Mouse (Mus musculus): ENCODE results near the gene Gm7138. TPM values are rescaled to one million over a fixed set of nuclear protein-coding genes. Genes with fewer than 3 reads are reported as not detected.
"Not testable (repeated sequence)": the region's sequence is repeated elsewhere in the genome, so short reads cannot be mapped to it uniquely, and the experiment has no call there.

Gm7138 gene
- polyA plus RNA-seq, 1 experiment from 2014 or later: not detected

GRCm38 (mm10) chr10:77787876-77788275, 11.1 kb upstream of the Gm7138 start, which contains the start of gene Gm7137:
Gene Gm7137 (minus strand): TSS chr10:77788200.
- not testable (repeated sequence) for H3K4me1 ChIP-seq; H3K27me3 ChIP-seq; H3K9ac ChIP-seq; H3K9me3 ChIP-seq (replicated peaks); H3K36me3 ChIP-seq; H3K27ac ChIP-seq; ATAC-seq (replicated peaks; ENCODE audit: low FRiP score); H3K4me3 ChIP-seq (replicated peaks); H3K4me2 ChIP-seq
- WGBS: 68% methylated on average over 1 of the region's 1 CpGs

DNA sequence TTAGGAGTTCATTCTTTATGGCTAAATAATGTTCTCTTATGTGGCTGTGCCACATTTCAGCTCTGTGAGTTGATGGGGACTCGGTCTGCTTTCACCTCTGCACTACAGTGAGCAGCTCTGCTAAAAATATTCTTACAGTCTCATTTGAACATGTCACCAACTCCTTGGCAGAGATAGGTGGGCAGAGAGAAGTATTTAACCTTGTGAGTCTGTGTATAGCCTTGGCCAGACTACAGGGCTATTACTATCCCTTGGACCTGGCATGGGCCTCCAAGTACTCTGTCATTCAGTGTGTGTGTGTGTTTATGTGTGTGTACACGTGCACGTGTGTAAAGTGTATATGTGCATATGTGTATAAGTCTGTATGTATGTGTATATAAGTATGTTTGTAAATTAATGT, 6.7 kb upstream of the Gm7138 start:
- 77% methylated on average over 3 of the region's 3 CpGs for WGBS

DNA sequence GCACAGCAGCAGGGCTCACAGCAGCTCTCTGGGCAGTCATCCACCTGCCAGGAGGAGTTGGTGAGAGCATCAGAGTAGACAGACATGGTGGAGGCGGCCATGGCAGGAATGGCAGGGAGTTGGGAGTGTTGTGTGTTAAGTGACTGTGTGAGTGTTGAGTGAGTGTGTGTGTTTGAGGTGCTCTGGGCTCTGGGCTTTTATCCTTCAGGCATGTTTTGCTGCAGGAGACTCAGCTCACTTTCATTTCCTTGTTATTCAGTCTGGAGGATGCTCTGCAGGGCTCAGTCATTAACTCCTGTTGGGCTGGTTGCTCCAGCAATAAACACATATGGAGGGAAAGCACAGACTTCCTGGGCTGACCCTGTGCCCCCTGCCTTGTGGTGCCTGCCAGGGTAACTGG, 5.7 kb upstream of the Gm7138 start, which contains the start of gene Gm3250:
Gene Gm3250, minus strand, starts transcription at position 101 of the 400 bp plus-strand sequence.
- not testable (repeated sequence) for H3K9me3 ChIP-seq (replicated peaks); H3K36me3 ChIP-seq; H3K4me1 ChIP-seq; H3K9ac ChIP-seq; H3K27me3 ChIP-seq; ATAC-seq (replicated peaks; ENCODE audit: low FRiP score); H3K27ac ChIP-seq; H3K4me2 ChIP-seq; H3K4me3 ChIP-seq (replicated peaks)
- 21% methylated on average over 1 of the region's 1 CpGs for WGBS

More for the DNA sequence above, 6.7 kb upstream of the Gm7138 start:
- H3K4me1 ChIP-seq; H3K27me3 ChIP-seq; H3K27ac ChIP-seq; H3K4me2 ChIP-seq; H3K4me3 ChIP-seq (replicated peaks); H3K9me3 ChIP-seq (replicated peaks); H3K9ac ChIP-seq; ATAC-seq (replicated peaks; ENCODE audit: low FRiP score); H3K36me3 ChIP-seq: not testable (repeated sequence)

GRCm38 (mm10) chr10:77772142-77772541, 4.6 kb downstream of the Gm7138 start:
- H3K4me1 ChIP-seq; H3K9ac ChIP-seq; H3K36me3 ChIP-seq; H3K27ac ChIP-seq; H3K9me3 ChIP-seq (replicated peaks); H3K4me3 ChIP-seq (replicated peaks); H3K27me3 ChIP-seq; H3K4me2 ChIP-seq; ATAC-seq (replicated peaks; ENCODE audit: low FRiP score): not testable (repeated sequence)
- WGBS: 90% methylated on average over 2 of the region's 3 CpGs

DNA sequence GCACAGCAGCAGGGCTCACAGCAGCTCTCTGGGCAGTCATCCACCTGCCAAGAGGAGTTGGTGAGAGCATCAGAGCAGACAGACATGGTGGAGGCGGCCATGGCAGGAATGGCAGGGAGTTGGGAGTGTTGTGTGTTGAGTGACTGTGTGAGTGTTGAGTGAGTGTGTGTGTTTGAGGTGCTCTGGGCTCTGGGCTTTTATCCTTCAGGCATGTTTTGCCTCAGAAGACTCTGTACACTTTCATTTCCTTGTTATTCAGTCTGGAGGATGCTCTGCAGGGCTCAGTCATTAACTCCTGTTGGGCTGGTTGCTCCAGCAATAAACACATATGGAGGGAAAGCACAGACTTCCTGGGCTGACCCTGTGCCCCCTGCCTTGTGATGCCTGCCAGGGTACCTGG, 5.5 kb downstream of the Gm7138 start, which contains the start of gene Gm3238:
Gene Gm3238, minus strand, starts transcription at position 101 of the 400 bp plus-strand sequence.
- not testable (repeated sequence) for H3K27me3 ChIP-seq; H3K4me2 ChIP-seq; H3K4me1 ChIP-seq; H3K9ac ChIP-seq; H3K4me3 ChIP-seq (replicated peaks); H3K9me3 ChIP-seq (replicated peaks); H3K36me3 ChIP-seq; ATAC-seq (replicated peaks; ENCODE audit: low FRiP score); H3K27ac ChIP-seq
- WGBS: 86% methylated on average over 1 of the region's 1 CpGs

DNA sequence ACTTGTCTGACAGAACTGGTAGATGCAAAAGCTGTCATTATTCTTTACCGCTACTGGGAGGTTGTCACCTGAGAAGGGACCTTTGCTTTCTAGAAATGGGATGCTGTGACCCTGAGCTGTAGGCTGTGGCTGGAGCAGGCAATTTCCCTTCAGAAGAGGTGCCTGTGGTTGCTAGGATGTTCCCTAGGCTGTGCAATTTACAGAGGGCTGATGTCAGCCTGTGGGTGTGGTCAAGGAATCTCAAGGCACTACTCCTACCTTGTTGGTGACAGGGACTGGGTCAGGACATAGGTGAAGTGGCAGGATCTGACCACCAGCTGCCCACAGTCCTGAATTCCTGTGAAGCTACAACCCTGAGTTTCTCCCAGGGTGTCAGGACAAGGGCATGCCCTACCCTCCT, 7.0 kb downstream of the Gm7138 start:
- H3K4me3 ChIP-seq (replicated peaks): no peak overlapping the region
- H3K9me3 ChIP-seq (replicated peaks): no peaks in the 10 kb centered on the region
- H3K27me3 ChIP-seq: no peaks in the 10 kb centered on the region
- H3K27ac ChIP-seq: no peak overlapping the region
- WGBS: 60% methylated on average over 1 of the region's 1 CpGs
- no peak overlapping the region for H3K9ac ChIP-seq
- no peaks in the 10 kb centered on the region for H3K36me3 ChIP-seq
- no peak for ATAC-seq (replicated peaks; ENCODE audit: low FRiP score)
- no peaks in the 10 kb centered on the region for H3K4me1 ChIP-seq
- no peak overlapping the region for H3K4me2 ChIP-seq

GRCm38 (mm10) chr10:77759582-77759981, 17.2 kb downstream of the Gm7138 start, which contains the start of gene Gm3233:
Gene Gm3233 (minus strand): TSS chr10:77759682.
- 69% methylated on average over 1 of the region's 1 CpGs for WGBS
- not testable (repeated sequence) for H3K9me3 ChIP-seq (replicated peaks); H3K27ac ChIP-seq; H3K4me1 ChIP-seq; H3K27me3 ChIP-seq; H3K36me3 ChIP-seq; H3K4me2 ChIP-seq; ATAC-seq (replicated peaks; ENCODE audit: low FRiP score); H3K4me3 ChIP-seq (replicated peaks); H3K9ac ChIP-seq

GRCm38 (mm10) chr10:77753448-77753847, 23.3 kb downstream of the Gm7138 start:
- Histone ChIP-seq H3K9ac (no peak overlapping the region), H3K27me3 (no peaks in the 10 kb centered on the region), H3K27ac (no peak overlapping the region), H3K4me3 (replicated peaks) (no peak overlapping the region), H3K9me3 (replicated peaks) (no peaks in the 10 kb centered on the region), H3K4me1 (no peaks in the 10 kb centered on the region), H3K36me3 (no peaks in the 10 kb centered on the region), H3K4me2 (no peak overlapping the region)
- no peak for ATAC-seq (replicated peaks; ENCODE audit: low FRiP score)

- H3K9ac ChIP-seq; H3K4me2 ChIP-seq; H3K4me3 ChIP-seq (replicated peaks); ATAC-seq (replicated peaks; ENCODE audit: low FRiP score); H3K27me3 ChIP-seq; H3K36me3 ChIP-seq; H3K4me1 ChIP-seq; H3K27ac ChIP-seq; H3K9me3 ChIP-seq (replicated peaks): not testable (repeated sequence)
- WGBS: 63% methylated on average over 3 of the region's 3 CpGs
Observed at GRCm38 (mm10) chr10:77752312-77752711, 24.4 kb downstream of the Gm7138 start.

DNA sequence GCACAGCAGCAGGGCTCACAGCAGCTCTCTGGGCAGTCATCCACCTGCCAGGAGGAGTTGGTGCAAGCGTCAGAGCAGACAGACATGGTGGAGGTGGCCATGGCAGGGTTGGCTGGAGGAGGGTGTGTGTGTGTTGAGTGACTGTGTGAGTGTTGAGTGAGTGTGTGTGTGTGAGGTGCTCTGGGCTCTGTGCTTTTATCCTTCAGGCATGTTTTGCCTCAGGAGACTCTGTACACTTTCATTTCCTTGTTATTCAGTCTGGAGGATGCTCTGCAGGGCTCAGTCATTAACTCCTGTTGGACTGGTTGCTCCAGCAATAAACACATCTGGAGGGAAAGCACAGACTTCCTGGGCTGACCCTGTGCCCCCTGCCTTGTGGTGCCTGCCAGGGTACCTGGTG, 25.5 kb downstream of the Gm7138 start, which contains the start of gene Gm9736:
Gene Gm9736, minus strand, starts transcription at position 101 of the 400 bp plus-strand sequence.
- 70% methylated on average over 1 of the region's 1 CpGs for WGBS
- not testable (repeated sequence) for H3K27me3 ChIP-seq

DNA sequence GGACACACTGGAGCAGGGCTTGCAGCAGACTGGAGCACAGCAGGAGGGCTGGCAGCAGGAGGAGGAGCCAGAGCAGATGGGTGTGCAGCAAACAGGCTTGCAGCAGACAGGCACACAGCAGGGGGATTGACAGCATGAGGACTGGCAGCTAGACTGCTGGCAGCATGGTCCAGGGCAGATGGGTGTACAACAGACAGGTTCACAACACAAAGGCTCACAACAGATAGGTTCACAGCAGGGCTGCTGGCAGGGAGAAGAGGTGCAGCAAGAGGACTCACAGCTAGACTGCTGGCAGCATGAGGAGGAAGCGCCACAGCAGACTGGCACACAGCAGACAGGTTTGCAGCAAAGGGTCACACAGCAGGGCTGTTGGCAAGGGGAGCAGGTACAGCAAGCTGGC, 26.1 kb downstream of the Gm7138 start:
- H3K9ac ChIP-seq: not testable (repeated sequence)
- 88% methylated on average over 1 of the region's 1 CpGs for WGBS

More for the DNA sequence above, 25.5 kb downstream of the Gm7138 start, which contains the start of gene Gm9736:
- H3K36me3 ChIP-seq; H3K4me1 ChIP-seq; H3K4me3 ChIP-seq (replicated peaks); H3K27ac ChIP-seq; H3K9ac ChIP-seq; H3K9me3 ChIP-seq (replicated peaks); H3K4me2 ChIP-seq; ATAC-seq (replicated peaks; ENCODE audit: low FRiP score): not testable (repeated sequence)

DNA sequence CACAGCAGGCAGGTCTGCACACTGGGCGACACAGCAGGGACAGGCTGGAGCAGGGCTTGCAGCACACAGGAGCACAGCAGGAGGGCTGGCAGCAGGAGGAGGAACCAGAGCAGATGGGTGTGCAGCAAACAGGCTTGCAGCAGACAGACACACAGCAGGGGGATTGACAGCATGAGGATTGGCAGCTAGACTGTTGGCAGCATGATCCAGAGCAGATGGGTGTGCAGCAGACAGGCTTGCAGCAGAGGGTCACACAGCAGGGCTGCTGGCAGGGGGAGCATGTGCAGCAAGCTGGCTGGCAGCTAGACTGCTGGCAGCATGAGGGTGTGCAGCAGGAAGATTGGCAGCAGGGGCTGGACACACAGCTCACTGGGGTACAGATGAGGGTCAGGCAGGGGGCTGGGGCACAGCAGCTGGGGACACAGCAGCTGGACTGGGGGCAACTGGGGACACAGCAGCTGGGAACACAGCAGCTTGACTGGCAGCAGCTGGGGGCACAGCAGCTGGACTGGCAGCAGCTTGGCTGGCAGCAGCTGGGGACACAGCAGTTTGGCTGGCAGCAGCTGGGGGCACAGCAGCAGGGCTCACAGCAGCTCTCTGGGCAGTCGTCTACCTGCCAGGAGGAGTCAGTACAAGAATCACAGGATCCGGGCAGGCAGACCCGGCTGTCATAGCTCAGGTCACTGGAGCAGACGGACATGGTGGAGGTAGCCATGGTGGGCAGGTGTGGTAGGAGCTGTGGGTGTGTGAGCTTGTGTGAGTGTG, 34.6 kb downstream of the Gm7138 start, which contains the start of gene Gm18596:
Gene Gm18596, minus strand, starts transcription at position 715 of the 765 bp plus-strand sequence.
- H3K9me3 ChIP-seq (replicated peaks); H3K36me3 ChIP-seq; H3K27ac ChIP-seq; H3K4me2 ChIP-seq; H3K27me3 ChIP-seq; H3K9ac ChIP-seq; H3K4me1 ChIP-seq; ATAC-seq (replicated peaks; ENCODE audit: low FRiP score); H3K4me3 ChIP-seq (replicated peaks): not testable (repeated sequence)
- 64% methylated on average over 5 of the region's 5 CpGs for WGBS

More for the DNA sequence above, 26.1 kb downstream of the Gm7138 start:
- H3K27ac ChIP-seq; H3K36me3 ChIP-seq; H3K4me1 ChIP-seq; H3K4me2 ChIP-seq; ATAC-seq (replicated peaks; ENCODE audit: low FRiP score); H3K4me3 ChIP-seq (replicated peaks); H3K9me3 ChIP-seq (replicated peaks); H3K27me3 ChIP-seq: not testable (repeated sequence)
